ENCODE assay signal across 10 mouse cellular contexts in the genomic region with DNA sequence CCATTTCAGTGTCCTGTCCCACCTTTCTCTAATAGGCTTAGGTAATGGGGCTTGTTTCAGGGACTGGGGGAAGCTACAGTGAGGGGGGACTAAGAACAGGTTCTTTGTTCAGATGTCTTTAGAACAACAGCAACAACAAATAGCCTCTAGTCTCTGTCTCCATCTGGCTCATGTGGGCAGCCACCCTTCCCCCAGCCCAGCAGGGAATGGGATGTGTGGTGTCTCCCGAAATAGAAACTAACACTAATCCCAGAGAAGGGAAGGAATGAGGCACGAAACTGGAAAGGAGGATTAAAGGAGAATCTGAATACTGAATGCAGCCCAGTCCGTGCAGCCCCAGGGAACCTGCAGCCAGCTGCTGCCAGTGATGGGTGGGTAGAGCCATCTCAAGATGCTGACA. TPM values are rescaled to one million over a fixed set of nuclear protein-coding genes. Genes with fewer than 3 reads are reported as not detected.
DNase-seq lines count a peak whose midpoint lies in the region; ATAC-seq and TF ChIP-seq lines count a peak whose summit lies in the region.
"Had no signal": no experiment of that assay in that cellular context is flagged by ENCODE, and none has a peak within 500 bp of the region (broad histone marks: within the 10 kb centered on the region; RNA-seq: fewer than 3 reads in every experiment).

No protein-coding gene starts in this region.

- no peak overlapping the region for H3K4me2 ChIP-seq in stomach, postnatal 0 days (replicated peaks; ENCODE audit: low read depth)
- no peak overlapping the region for H3K4me2 ChIP-seq in liver, embryonic 11.5 days
- H3K4me2 ChIP-seq: hindbrain, embryonic 14.5 days had no signal

- H3K27me3 ChIP-seq in stomach, postnatal 0 days (ENCODE audit: control insufficient read depth, insufficient read depth, low read length): no peaks in the 10 kb centered on the region
- no peaks in the 10 kb centered on the region for H3K27me3 ChIP-seq in liver, embryonic 11.5 days (replicated peaks; ENCODE audit: control insufficient read depth, insufficient read depth, low read length)

- no peak for TF ChIP-seq CTCF in stomach, postnatal 0 days (IDR thresholded peaks at IDR 0.05; ENCODE audit: low read depth)

- no peak for TF ChIP-seq EP300 in stomach, postnatal 0 days (optimal IDR thresholded peaks at IDR 0.05)

- ATAC-seq in stomach, postnatal 0 days (ENCODE audit: low FRiP score, low TSS enrichment): no peak
- ATAC-seq in liver, embryonic 11.5 days (replicated peaks; ENCODE audit: low FRiP score): no peak

- 39% methylated on average over 3 of the region's 3 CpGs for WGBS in stomach, postnatal 0 days
- WGBS in liver, embryonic 11.5 days: 61% methylated on average over 3 of the region's 3 CpGs

- H3K36me3 ChIP-seq in stomach, postnatal 0 days (ENCODE audit: control insufficient read depth, insufficient read depth, low read length): no peaks in the 10 kb centered on the region
- no peaks in the 10 kb centered on the region for H3K36me3 ChIP-seq in liver, embryonic 11.5 days (ENCODE audit: control insufficient read depth, insufficient read depth, low read length)

- intact Hi-C loops in left cerebral cortex, postnatal 25 days (cut with DNase I): no loop called here

- peak overlapping the region; percentile 24 for H3K27ac ChIP-seq in stomach, postnatal 0 days (replicated peaks)
- H3K27ac ChIP-seq in liver, embryonic 11.5 days (ENCODE audit: low read depth, low read length): no peak overlapping the region
- H3K27ac ChIP-seq: hindbrain, embryonic 14.5 days had no signal

- DNase-seq in gastrocnemius, adult 18-20 months (ENCODE audit: low spot score): peak; percentile 6
- no peak for DNase-seq in gastrocnemius, postnatal 10 days
- DNase-seq in right cerebral cortex, adult 18-20 months: peak; percentile 69
- no peak for DNase-seq in right cerebral cortex, postnatal 4 days
- peak; percentile 46 to 80 for DNase-seq in left cerebral cortex, postnatal 25 days (ENCODE audit: low spot score in 2 of 2)
- DNase-seq in stomach, postnatal 0 days (ENCODE audit: low spot score): no peak
- DNase-seq in adrenal gland, postnatal 4 days (ENCODE audit: low spot score in 2 of 2): no peak
- no peak for DNase-seq in liver, embryonic 11.5 days (ENCODE audit: low spot score)
- DNase-seq: adrenal gland, adult 2 months had no signal

- no peaks in the 10 kb centered on the region for H3K4me1 ChIP-seq in stomach, postnatal 0 days (replicated peaks; ENCODE audit: control insufficient read depth, insufficient read depth)
- no peaks in the 10 kb centered on the region for H3K4me1 ChIP-seq in liver, embryonic 11.5 days (replicated peaks; ENCODE audit: control insufficient read depth, insufficient read depth, low read length)

- no peaks in the 10 kb centered on the region for H3K9me3 ChIP-seq in stomach, postnatal 0 days (ENCODE audit: control insufficient read depth, low read length)
- no peaks in the 10 kb centered on the region for H3K9me3 ChIP-seq in liver, embryonic 11.5 days (ENCODE audit: control insufficient read depth, low read length)

- no peak overlapping the region for H3K9ac ChIP-seq in stomach, postnatal 0 days (ENCODE audit: low read length)
- no peak overlapping the region for H3K9ac ChIP-seq in liver, embryonic 11.5 days (ENCODE audit: low read depth, low read length)
- H3K9ac ChIP-seq: hindbrain, embryonic 14.5 days had no signal

- no peak overlapping the region for H3K4me3 ChIP-seq in stomach, postnatal 0 days (ENCODE audit: low read depth, low read length)
- H3K4me3 ChIP-seq in liver, embryonic 11.5 days (ENCODE audit: low read depth, low read length): no peak overlapping the region

RNA-seq across cellular contexts. Expression of a gene that starts 22.4 kb away (rescaled TPM):
- total RNA-seq in gastrocnemius, adult 18-20 months (2021): 10 to 100 TPM; 27.6 to 29.3 TPM
- 10 to 100 TPM; 30.9 to 32.5 TPM for total RNA-seq in gastrocnemius, postnatal 10 days (2021)
- 100 to 1,000 TPM in 1 of 2 experiments, 10 to 100 TPM in 1; 92.8 to 105 TPM for total RNA-seq in left cerebral cortex, postnatal 25 days (2021)
- polyA plus RNA-seq in stomach, postnatal 0 days (2015; fragmentation: Nextera tagmentation; extraction: Ambion mirVana): 32.1 and 34.1 TPM in 2 replicates
- total RNA-seq in adrenal gland, postnatal 4 days (2021): 10 to 100 TPM; 39.2 to 41.8 TPM
- 18.4 and 20.1 TPM in 2 replicates for polyA plus RNA-seq in liver, embryonic 11.5 days (2014; fragmentation: Nextera tagmentation; extraction: Ambion mirVana)

RNA-seq across cellular contexts. Expression of a gene that starts 48.0 kb away (rescaled TPM):
- total RNA-seq in gastrocnemius, adult 18-20 months (2021): 10 to 100 TPM; 34.2 to 42.4 TPM
- total RNA-seq in gastrocnemius, postnatal 10 days (2021): 100 to 1,000 TPM in 1 of 2 experiments, 10 to 100 TPM in 1; 93.5 to 103 TPM
- total RNA-seq in left cerebral cortex, postnatal 25 days (2021): 100 to 1,000 TPM; 211 to 225 TPM
- 48.6 and 51.6 TPM in 2 replicates for polyA plus RNA-seq in stomach, postnatal 0 days (2015; fragmentation: Nextera tagmentation; extraction: Ambion mirVana)
- total RNA-seq in adrenal gland, postnatal 4 days (2021): 10 to 100 TPM; 52.9 to 66.2 TPM
- 1.2 and 3.3 TPM in 2 replicates for polyA plus RNA-seq in liver, embryonic 11.5 days (2014; fragmentation: Nextera tagmentation; extraction: Ambion mirVana)

Comparison
In these comparisons a context has a peak if more than half of its experiments do, and no peak if none do; other contexts are left out.
1. DNase-seq: peak in gastrocnemius, adult 18-20 months (single experiment), right cerebral cortex, adult 18-20 months (single experiment) and left cerebral cortex, postnatal 25 days (2 of 2); none in gastrocnemius, postnatal 10 days (single experiment), right cerebral cortex, postnatal 4 days (single experiment), stomach, postnatal 0 days (single experiment), adrenal gland, postnatal 4 days (0 of 2) and liver, embryonic 11.5 days (single experiment).